Mouse (Mus musculus): Measurements from ENCODE around the gene Clstn1.

DNA sequence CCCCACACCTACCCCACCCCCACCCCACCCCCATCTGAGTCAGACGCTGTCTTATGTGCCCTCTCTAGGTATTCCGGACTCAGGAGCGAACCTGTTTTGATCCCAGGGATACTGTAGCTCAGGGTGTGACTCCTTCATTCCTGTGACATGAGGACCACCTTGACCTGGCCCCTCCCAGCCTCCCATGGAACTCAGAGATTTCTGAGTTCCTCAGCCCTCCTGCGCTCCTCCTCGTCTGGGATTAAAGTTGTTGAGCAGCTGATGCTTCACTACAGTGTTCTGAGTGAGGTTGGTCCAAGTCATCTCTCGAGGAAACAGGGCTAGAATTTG lies 22.0 kb downstream of the Clstn1 start:
- TF ChIP-seq POLR2A (IDR thresholded peaks at IDR 0.05; ENCODE audit: low read depth, low read length) (no peak), CTCF (IDR thresholded peaks at IDR 0.05; ENCODE audit: extremely low read depth, insufficient read depth, insufficient read length, insufficient replicate concordance) (no peak)
